Mouse (Mus musculus) spleen, postnatal 14 days (tissue): ENCODE results near the gene Itpr1.
"Not testable (repeated sequence)": the region's sequence is repeated elsewhere in the genome, so short reads cannot be mapped to it uniquely, and the experiment has no call there.

ENCODE experiments used
- DNase-seq, 2 experiments: peaks; one replicate each; pipeline ENCODE4 v3.0.0; 2021 to 2022; ENCODE audit warnings: low spot score in 2 of 2

The Itpr1 gene

DNA sequence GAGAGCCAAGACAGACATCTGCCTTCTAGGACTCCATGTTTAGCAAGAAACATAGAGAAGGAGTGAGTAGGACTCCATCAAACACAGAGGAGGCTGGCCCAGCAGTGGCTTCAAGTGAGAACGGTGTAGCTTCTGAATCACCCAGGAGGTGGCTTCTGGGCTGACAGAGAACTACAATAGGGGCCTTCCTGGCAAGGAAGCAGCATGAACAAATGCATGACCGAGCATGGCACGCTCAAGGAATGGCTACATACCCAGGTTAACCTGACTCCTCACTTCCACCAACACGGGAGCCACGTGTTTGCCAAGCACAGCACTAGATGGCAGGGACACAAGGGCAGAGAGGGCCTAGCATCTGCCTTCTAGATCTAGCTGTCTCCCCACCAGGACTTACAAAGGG, 332.6 kb downstream of the Itpr1 start:
- DNase-seq, result no peak

DNA sequence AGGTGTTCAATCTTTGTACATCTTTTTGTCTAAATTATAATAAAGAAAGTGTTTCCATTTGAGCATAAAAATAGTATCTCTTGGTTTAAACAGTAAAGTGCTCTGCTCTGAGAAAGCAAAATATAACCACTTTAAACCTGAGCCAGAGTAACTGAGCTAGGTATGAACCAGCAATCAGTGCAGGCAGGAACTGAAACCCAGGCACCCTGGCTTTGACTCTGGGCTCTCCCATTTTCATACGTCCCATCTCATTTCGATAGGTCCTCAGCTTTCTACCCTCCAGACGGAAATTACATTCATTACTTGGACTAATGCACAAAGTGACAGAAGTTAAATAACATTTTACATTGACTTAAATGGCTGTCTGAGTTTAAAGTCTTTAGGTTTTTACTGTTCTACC, 335.5 kb downstream of the Itpr1 start:
- DNase-seq, result no peak

DNA sequence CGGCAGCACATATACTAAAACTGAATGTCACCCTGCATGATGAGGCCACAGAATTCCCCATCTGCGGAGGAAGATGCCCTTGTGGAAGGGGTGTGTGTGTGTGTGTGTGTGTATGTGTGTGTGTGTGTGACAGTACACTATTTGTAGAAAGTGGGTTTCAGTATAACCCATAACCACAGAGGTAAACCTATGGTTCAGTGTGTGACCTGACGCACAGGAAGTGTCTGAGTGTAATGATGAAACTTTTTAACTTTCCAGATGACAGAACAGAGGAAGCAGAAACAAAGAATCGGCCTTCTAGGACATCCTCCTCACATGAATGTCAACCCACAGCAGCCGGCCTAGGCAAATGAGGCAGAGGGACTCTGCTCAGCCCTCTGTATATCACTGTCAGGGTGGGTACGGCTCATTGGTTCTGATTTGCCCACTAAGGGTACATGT, 336.6 kb downstream of the Itpr1 start:
- DNase-seq, result no peak

DNA sequence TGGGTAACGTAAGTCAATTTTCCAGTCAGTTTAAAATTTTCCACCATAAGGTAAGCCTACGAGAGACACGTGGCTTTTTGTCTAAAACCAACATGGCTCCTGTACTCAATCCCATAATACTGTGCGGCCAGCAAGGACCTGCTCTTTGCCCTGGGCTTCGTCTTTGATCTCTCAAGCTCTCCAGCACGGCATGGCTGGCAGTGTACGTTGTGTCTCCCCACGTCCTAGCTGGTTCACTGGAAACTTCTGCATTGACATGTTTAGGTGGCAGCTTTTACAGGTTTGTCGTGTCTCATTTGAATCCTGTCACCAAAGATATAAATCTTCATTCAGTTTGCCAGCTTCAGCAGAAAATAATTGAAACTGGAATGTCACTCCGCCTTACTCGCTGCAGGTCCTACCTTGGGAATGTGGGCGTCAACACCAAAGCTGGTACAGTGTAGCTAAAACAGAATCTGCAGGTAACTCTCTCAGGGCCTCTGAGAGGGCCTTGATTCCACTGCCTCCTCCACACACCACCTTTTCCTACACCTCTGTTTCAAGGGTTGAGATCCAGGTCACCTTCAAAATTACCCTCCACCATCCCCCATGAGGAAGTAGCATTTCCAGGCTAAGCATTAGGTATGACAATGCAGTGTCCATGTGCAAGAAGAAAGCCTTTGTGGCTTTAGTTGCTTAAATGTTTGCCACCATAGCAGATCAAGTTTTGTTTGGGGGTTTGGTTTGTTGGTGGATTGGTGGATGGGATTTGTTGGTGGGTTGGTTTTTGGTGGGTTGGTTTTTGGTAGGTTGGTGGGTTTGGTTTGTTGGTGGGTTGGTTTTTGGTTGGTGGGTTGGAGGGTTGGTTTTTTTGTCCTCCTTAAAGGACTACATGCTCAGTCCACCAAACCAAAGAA, 339.1 kb downstream of the Itpr1 start:
- DNase-seq, result no peak

DNA sequence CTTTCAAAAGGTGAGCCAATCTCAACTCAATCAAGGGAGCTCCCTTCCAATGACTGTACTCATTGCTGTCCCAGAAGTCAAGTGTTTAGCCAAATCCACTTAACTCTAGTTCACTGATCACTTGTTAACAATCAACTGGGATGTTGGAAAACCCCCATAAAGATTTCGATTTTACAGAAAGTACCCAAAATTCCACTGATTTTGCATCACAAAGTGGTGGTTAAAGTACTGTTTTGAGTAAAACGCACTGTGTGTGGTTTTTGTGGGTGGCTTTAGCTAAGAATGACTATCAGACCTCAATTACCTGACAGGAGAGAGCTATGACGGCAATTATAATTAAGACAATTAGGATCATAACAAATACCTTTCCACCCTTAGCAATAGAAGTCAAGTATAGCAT, 340.1 kb downstream of the Itpr1 start:
- no peak for DNase-seq

DNA sequence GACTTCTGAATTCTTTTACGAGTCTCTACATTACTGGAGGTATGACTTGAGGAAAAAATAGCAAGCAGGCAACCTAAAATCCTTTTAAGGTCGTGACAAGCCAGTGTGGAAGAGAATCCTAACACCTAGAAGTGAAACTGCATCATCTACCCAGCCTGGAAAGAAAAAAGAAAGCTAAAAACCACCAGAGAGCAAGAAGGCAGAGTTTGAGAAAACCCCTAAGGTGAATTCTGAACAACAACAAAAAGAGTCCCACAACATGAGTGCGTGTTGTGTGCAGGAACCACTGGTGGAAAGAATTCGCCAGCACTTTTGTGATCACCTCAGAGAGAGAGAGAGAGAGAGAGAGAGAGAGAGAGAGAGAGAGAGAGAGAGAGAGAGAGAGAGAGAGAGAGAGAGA, 340.6 kb downstream of the Itpr1 start:
- no peak for DNase-seq

DNA sequence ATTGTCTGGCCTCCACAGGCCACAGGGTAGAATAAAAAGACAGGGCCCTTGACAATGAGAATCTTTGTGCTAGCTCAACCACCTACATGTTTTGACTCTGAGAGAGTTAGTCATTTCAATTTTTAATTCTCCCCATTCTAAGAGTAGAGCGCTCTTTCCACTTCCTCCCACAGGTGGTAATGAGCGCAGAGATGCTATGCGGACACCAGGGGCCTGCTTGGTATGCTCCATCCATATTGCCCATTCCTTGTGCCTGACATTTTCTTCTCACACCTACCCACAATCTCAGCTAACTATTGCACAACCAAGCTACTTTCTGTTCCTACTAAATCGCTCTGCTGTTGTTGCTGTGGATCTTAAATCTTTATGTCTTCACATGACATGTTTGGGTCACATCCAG, 341.5 kb downstream of the Itpr1 start:
- no peak for DNase-seq

DNA sequence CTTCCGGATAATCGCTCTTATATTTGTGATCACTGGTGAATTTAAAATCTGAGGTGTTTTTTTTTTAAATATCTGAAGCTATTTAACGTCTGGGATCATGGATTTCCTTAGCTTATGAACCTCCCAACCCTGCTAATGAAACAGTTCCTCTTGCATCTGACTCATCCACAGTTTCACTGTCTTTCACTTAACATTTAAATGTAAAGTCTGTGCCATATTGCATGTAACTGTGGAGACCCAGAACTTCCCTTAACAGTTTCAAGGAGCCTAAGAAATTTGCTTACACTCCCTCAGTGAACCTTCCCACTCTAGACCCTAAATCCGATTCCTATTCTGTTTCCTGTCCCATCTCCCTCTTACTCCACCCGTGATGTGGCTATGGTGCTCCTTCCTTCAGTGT, 342.0 kb downstream of the Itpr1 start:
- no peak for DNase-seq

GRCm38 (mm10) chr6:108557576-108558322, 344.9 kb downstream of the Itpr1 start:
- DNase-seq, result no peak

- not testable (repeated sequence) for DNase-seq
These were observed 346.3 kb downstream of the Itpr1 start for GRCm38 (mm10) chr6:108559226-108559625.

GRCm38 (mm10) chr6:108562971-108563370, 350.1 kb downstream of the Itpr1 start:
- DNase-seq, result no peak

- not testable (repeated sequence) for DNase-seq
These were observed 352.6 kb downstream of the Itpr1 start for GRCm38 (mm10) chr6:108565447-108565846.

DNA sequence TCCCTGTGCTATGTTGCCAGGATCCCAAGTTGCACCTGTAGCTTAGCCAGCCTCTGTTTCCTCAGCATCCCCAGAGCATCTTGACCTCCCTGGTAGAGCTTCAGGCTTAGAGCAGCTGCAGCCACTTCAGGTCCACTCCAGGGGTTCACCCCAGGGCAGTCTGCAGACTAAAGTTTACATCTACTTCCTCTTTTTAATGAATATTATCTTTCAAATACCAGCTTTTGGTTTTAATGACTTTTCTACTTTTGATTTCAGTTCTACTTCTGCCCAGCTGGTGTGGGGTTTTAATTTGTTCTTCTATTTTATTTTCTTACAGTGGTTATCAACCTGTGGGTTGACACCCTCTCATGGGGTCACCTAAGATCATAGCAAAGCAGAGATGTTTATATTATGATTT, 353.7 kb downstream of the Itpr1 start:
- DNase-seq, result no peak

DNA sequence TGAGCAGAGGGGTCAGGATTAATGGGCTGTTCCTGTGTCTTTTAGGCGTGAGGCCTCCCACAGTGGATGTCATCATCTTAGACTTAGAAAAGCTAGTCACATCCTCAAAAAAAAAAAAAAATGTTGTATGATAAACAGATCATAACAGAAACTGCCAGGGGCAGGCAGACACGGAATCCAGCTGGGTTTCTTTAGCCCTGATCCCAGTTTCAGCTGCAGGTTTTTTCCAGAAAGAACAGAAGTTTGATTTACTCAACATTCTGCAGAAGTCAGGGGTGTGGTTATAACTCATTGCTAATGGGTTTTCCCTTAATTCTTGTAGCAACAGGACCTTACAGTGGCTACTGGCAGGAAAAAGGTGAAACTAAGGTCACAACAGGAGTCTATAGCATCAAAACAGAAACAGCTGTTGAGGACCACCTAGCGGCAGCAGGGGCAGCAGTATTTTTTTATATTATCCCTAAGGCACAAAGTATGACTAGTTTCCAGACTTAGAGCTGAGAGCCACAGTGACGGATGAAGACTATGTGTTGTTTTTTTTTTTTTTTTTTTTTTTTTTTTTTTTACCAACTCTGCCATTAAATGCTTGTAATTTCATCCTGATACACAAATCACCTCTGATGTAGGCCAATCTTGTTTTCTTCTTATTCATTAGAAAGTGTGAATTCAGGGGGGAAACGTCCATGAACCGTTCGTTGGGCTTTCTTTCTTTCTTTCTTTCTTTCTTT, 356.7 kb downstream of the Itpr1 start:
- DNase-seq, result no peak

DNA sequence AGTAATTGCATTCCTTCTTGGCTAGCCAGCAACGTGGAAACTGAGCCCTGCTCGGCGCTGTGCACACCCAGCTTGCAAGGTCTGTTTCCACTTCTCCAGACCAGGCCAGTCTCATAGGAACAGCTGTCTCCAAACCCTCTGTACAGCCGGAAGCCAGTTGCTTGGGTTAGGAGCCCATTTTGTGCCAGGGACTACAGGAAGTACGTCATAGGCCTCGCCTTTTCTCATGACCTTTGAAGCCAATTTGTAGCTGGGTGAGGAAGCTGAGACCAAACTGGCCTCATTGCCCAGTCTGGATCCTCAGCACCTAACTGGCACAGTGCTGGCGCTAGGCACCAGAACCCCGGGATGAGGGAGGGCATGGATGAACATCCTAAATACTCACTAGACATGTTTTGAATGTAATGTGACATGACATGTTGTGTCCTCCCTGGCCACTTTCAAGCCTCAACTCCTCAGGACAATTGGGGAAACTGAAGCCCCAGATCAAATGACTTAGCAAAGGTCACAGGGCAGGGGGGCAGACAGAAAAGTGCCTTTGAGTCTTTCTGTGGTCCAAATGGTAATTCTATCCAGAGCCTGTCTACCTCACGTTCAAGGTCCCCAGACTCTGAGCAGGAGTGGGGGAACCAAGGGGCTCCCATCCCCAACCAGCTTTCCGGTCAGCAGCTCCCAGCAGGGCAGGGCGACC, 357.6 kb downstream of the Itpr1 start:
- DNase-seq, result no peak

DNA sequence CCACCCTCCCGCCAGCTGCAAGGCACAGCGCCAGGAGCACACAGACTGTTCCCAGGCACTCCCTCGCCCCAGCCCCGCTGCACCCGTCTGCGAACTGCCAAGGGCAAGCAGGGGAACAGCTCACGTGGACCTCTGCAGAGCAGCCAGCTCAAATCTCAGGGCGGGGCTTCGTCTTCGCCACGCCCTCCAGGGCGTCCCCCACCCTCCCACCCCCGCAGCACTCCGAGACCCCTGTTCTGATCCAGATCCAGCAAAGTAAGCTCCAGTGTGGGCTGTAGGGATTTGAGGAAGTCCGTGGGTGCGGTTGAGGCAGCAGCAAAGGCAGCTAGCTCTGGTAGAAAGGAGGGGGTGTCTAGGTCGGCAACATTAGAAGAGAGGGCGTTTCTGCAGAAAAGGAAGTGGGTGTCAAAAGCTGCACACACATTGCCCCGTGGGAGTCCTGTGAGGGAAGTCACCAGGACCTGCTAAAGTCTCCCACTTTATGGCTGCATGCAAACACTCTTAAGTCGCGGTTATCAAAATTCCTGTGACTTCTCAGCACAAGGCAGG, 358.2 kb downstream of the Itpr1 start:
- peak; percentile 41 to 43 for DNase-seq

DNA sequence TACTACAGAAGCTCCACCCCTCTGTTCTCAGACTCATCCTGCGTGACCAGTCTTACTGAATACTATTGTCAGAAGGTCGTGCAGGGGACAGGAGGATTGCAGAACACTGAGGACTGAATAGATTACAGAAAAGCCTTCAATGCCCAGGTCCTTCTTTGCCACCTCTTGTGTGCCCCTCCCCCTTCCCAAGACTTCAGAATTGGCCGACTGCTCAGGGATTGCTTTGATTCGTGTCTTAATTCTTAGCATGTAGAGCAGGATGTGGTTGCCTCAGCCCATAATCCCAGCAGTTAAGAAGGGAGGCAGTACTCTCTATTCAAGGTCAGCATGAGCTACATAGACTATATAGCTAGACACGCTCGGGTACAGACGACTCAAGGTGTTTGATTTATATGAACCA, 359.8 kb downstream of the Itpr1 start:
- no peak for DNase-seq

GRCm38 (mm10) chr6:108577056-108577455, 364.2 kb downstream of the Itpr1 start:
- DNase-seq, result no peak

DNA sequence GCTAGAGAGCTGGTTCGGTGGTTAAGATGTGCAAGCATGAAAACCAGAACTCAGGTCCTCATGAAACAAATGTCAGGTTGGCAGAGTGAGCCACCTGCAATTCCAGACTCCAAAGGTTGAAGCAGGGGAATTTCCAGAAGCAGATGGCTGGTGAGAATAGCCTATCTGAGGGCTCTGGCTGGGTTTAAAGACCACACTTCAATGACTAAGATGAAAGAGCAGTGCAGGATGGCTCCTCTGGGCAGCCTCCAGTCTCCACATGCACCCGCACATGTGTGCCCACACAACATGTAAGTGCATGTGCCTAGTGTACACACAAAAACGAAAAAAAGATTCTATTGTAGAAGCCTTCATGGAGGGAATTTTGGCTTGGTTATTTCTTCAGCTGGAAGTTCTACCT, 375.5 kb downstream of the Itpr1 start:
- no peak for DNase-seq

DNA sequence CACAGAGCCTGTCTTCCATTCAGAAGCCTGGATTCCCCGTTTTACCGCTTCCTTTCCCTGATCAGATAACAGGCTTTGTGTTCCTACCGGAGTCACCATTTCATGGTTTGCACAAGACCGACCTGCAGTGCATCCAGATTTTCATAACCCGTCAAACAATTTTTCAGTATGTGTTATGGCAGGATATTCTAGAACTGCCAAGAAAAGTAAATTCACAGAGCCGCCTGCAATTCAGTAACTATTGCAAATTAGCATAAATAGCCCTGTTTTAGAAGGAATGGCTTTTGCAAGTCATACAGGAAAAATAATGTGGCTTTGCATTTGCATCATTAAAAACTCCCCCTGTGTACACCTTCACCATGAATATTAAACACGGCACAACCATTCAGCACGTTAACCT, 379.3 kb downstream of the Itpr1 start:
- DNase-seq, result no peak

DNA sequence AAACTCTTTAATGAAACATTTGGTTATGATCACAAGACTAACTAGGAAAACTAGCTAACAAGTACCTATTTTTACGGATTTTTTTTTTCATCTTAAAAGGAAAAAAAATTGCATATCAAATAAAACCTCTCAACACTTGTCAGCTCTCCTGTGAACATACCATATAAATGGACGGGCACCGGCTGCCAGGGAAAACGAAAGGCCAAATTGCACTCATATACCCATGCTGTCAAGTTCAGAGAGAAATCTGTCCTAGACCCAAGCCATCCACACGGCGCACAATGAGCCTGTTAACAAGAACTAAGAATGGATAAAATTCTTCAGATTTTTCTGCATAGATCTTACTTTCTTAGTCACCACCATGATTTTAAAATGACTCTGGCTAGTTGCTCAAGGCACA, 379.7 kb downstream of the Itpr1 start:
- DNase-seq, result no peak
